Mouse (Mus musculus) lung, adult 10 weeks (tissue): Measurements from ENCODE around the gene Whamm. TPM values are rescaled to one million over a fixed set of nuclear protein-coding genes. Genes with fewer than 3 reads are reported as not detected.

Experiments used
- polyA plus RNA-seq: library from polyadenylated mRNA; stranded (reverse); fragments of 350-450 nt; fragmentation: Illumina TruSeq; extraction: RNeasy Lipid Tissue Mini Kit (QIAGEN cat#74804); gene quantifications from one replicate; pipeline ENCODE4 v1.2.3, GENCODE M21; 2014; ENCODE audit warnings: low read depth, low replicate concordance; ENCODE audit not compliant: insufficient read depth

Whamm gene
- polyA plus RNA-seq: 9.9 TPM

GRCm38 (mm10) chr7:81571108-81571940, at the start of gene Whamm:
Gene Whamm (plus strand): TSS chr7:81571266.

GRCm38 (mm10) chr7:81566892-81567291, 4.2 kb upstream of the Whamm start, which contains the start of gene Fsd2:
Gene Fsd2 (minus strand): TSS chr7:81566944.

Other genes with a start within 250 kb of the Whamm start
- gene Rps17, start 226.0 kb upstream of the Whamm start, polyA plus RNA-seq: 2,099 TPM
- gene Cpeb1, start 115.8 kb upstream of the Whamm start, polyA plus RNA-seq: 5.1 TPM
- not detected for gene Ap3b2, start 77.3 kb upstream of the Whamm start, polyA plus RNA-seq
- not detected for gene BC048679, start 73.0 kb upstream of the Whamm start, polyA plus RNA-seq
- gene Fsd2, start 4.3 kb upstream of the Whamm start, polyA plus RNA-seq: 1.5 TPM
- gene Homer2, start 136.3 kb downstream of the Whamm start, polyA plus RNA-seq: 1.6 TPM
- 60.0 TPM for gene Ramac, start 191.7 kb downstream of the Whamm start, polyA plus RNA-seq
- gene 3110040N11Rik, start 218.2 kb downstream of the Whamm start, polyA plus RNA-seq: 30.8 TPM